ENCODE assay signal across 9 mouse cellular contexts in genomic region chr9:50776162-50776760, GRCm38 (mm10). TPM values are rescaled to one million over a fixed set of nuclear protein-coding genes. Genes with fewer than 3 reads are reported as not detected.
DNase-seq lines count a peak whose midpoint lies in the region; ATAC-seq and TF ChIP-seq lines count a peak whose summit lies in the region.
"Had no signal": no experiment of that assay in that cellular context is flagged by ENCODE, and none has a peak within 500 bp of the region (broad histone marks: within the 10 kb centered on the region; RNA-seq: fewer than 3 reads in every experiment).

No protein-coding gene starts in this region.

- H3K36me3 ChIP-seq in heart, embryonic 15.5 days = peaks cover 31% of the 10 kb centered on the region
- peaks cover 0 to 15% of the 10 kb centered on the region in 2 experiments; a peak in 2 of 4 replicates for H3K36me3 ChIP-seq in MEL (ENCODE audit: control insufficient read depth in 1 of 2, insufficient read depth in 2 of 2, low read length in 2 of 2)
- H3K36me3 ChIP-seq in hindbrain, embryonic 11.5 days (ENCODE audit: control insufficient read depth, insufficient read depth, low read length) = peaks cover under 1% of the 10 kb centered on the region; the same call in 1 of the 2 replicates
- H3K36me3 ChIP-seq in midbrain, embryonic 11.5 days (ENCODE audit: control insufficient read depth, insufficient read depth, low read length) = peaks cover 3% of the 10 kb centered on the region; the same call in 1 of the 2 replicates

- TF ChIP-seq RAD21 in MEL (IDR thresholded peaks at IDR 0.05; ENCODE audit: low read depth, low read length) = no peak

- no peaks in the 10 kb centered on the region for H3K9me3 ChIP-seq in heart, embryonic 15.5 days (replicated peaks)
- H3K9me3 ChIP-seq in MEL (replicated peaks; ENCODE audit: insufficient read depth, low read length) = no peaks in the 10 kb centered on the region
- no peaks in the 10 kb centered on the region for H3K9me3 ChIP-seq in hindbrain, embryonic 11.5 days (ENCODE audit: control insufficient read depth, low read length)
- no peaks in the 10 kb centered on the region for H3K9me3 ChIP-seq in midbrain, embryonic 11.5 days (ENCODE audit: control insufficient read depth, low read length)

- TF ChIP-seq POLR2A in MEL (IDR thresholded peaks at IDR 0.05; ENCODE audit: control insufficient read depth in 1 of 2, insufficient read depth in 1 of 2, low read depth in 1 of 2, low read length in 2 of 2, poor library complexity in 1 of 2) = no peak

- H3K27ac ChIP-seq in heart, embryonic 15.5 days = no peak overlapping the region
- H3K27ac ChIP-seq in MEL (ENCODE audit: control insufficient read depth, low read depth, low read length) = no peak overlapping the region; the same call in 1 of the 2 replicates
- H3K27ac ChIP-seq in hindbrain, embryonic 11.5 days (ENCODE audit: low read depth, low read length) = no peak overlapping the region
- no peak overlapping the region for H3K27ac ChIP-seq in midbrain, embryonic 11.5 days (ENCODE audit: low read depth, low read length)

- peak overlapping the region; percentile 92 for H3K9ac ChIP-seq in heart, embryonic 15.5 days
- H3K9ac ChIP-seq in MEL (ENCODE audit: control insufficient read depth, low read depth, low read length, poor library complexity, severe bottlenecking) = peak overlapping the region; percentile 88
- H3K9ac ChIP-seq in hindbrain, embryonic 11.5 days (ENCODE audit: low read depth, low read length) = peak overlapping the region; percentile 71
- peak overlapping the region; percentile 91 for H3K9ac ChIP-seq in midbrain, embryonic 11.5 days (ENCODE audit: low read length)

- peak overlapping the region; percentile 79 for H3K4me2 ChIP-seq in heart, embryonic 15.5 days
- H3K4me2 ChIP-seq in hindbrain, embryonic 11.5 days (replicated peaks; ENCODE audit: low read depth, low read length) = peak overlapping the region; percentile 58
- H3K4me2 ChIP-seq in midbrain, embryonic 11.5 days = peak overlapping the region; percentile 85

- no peak for TF ChIP-seq CTCF in MEL (IDR thresholded peaks at IDR 0.05 in 2 of 3, conservative IDR thresholded peaks at IDR 0.05 in 1 of 3; ENCODE audit: control insufficient read depth in 1 of 3, insufficient read depth in 1 of 3, low read depth in 2 of 3, low read length in 3 of 3, poor library complexity in 1 of 3, severe bottlenecking in 1 of 3)

- no peaks in the 10 kb centered on the region for H3K27me3 ChIP-seq in heart, embryonic 15.5 days
- H3K27me3 ChIP-seq in MEL (ENCODE audit: control insufficient read depth in 1 of 2, insufficient read depth in 2 of 2, low read length in 2 of 2) = no peaks in the 10 kb centered on the region
- no peaks in the 10 kb centered on the region for H3K27me3 ChIP-seq in hindbrain, embryonic 11.5 days (ENCODE audit: control insufficient read depth, insufficient read depth, low read length)
- no peaks in the 10 kb centered on the region for H3K27me3 ChIP-seq in midbrain, embryonic 11.5 days (ENCODE audit: control insufficient read depth, insufficient read depth, low read length)

- H3K4me3 ChIP-seq in heart, embryonic 15.5 days = peak overlapping the region; percentile 72
- H3K4me3 ChIP-seq in MEL (ENCODE audit: control insufficient read depth in 1 of 2, insufficient read depth in 1 of 2, low read depth in 2 of 2, low read length in 2 of 2) = peak overlapping the region; percentile 55 to 95
- peak overlapping the region; percentile 70 for H3K4me3 ChIP-seq in hindbrain, embryonic 11.5 days (ENCODE audit: low read depth, low read length)
- H3K4me3 ChIP-seq in midbrain, embryonic 11.5 days (ENCODE audit: low read depth, low read length) = peak overlapping the region; percentile 92

- peaks cover 10% of the 10 kb centered on the region for H3K79me2 ChIP-seq in MEL (ENCODE audit: control insufficient read depth, insufficient read depth, low read length, poor library complexity)

- 58% methylated on average over 11 of the region's 11 CpGs for WGBS in heart, embryonic 15.5 days
- WGBS in hindbrain, embryonic 11.5 days = 78% methylated on average over 11 of the region's 11 CpGs
- WGBS in midbrain, embryonic 11.5 days = 74% methylated on average over 11 of the region's 11 CpGs

- TF ChIP-seq EP300 in MEL (IDR thresholded peaks at IDR 0.05; ENCODE audit: low read depth in 1 of 2, low read length in 2 of 2) = no peak

- no peak for ATAC-seq in heart, embryonic 15.5 days (replicated peaks; ENCODE audit: insufficient number of reproducible peaks, insufficient read depth, low FRiP score, low read depth)
- no peak for ATAC-seq in hindbrain, embryonic 11.5 days (ENCODE audit: low FRiP score)
- no peak for ATAC-seq in midbrain, embryonic 11.5 days (ENCODE audit: low FRiP score)

- DNase-seq in heart, adult 18-20 months = no peak
- DNase-seq in MEL (ENCODE audit: low read depth, low spot score) = peak; percentile 26
- DNase-seq in hindbrain, embryonic 11.5 days (ENCODE audit: low spot score) = no peak
- DNase-seq in midbrain, embryonic 11.5 days (ENCODE audit: low spot score, missing footprints) = no peak
- DNase-seq in layer of hippocampus, postnatal 36 days = no peak
- DNase-seq in embryo, embryonic 9.5 days (ENCODE audit: extremely low spot score) = no peak
- DNase-seq in ovary, adult 18-20 months (ENCODE audit: low spot score) = no peak
- DNase-seq: embryo, embryonic 11 days had no signal

- H3K4me1 ChIP-seq in heart, embryonic 15.5 days (replicated peaks) = peaks cover 17% of the 10 kb centered on the region
- peaks cover 0 to 12% of the 10 kb centered on the region in 2 experiments; a peak in 3 of 4 replicates for H3K4me1 ChIP-seq in MEL (ENCODE audit: control insufficient read depth in 1 of 2, insufficient read depth in 2 of 2, low read length in 2 of 2)
- 0 out of 2 replicates have a peak, but pooled peaks cover 2% of the 10 kb centered on the region for H3K4me1 ChIP-seq in hindbrain, embryonic 11.5 days (replicated peaks; ENCODE audit: control insufficient read depth, insufficient read depth, low read length)
- peaks cover 10% of the 10 kb centered on the region for H3K4me1 ChIP-seq in midbrain, embryonic 11.5 days (ENCODE audit: control insufficient read depth, insufficient read depth, low read length)

TF ChIP-seq in MEL, 35 proteins besides CTCF, POLR2A, EP300 and RAD21:
- TF ChIP-seq MXI1 (IDR thresholded peaks at IDR 0.05; ENCODE audit: low read depth, low read length) (0 out of 2 replicates have a peak, but pooled peaks have one; percentile 16), NELFE (IDR thresholded peaks at IDR 0.05; ENCODE audit: low read depth, low read length) (no peak)

RNA-seq across cellular contexts. Expression of gene 1110032A03Rik, which starts 0.9 kb away (rescaled TPM):
- polyA plus RNA-seq in heart, embryonic 15.5 days (2015; fragmentation: Nextera tagmentation; extraction: Ambion mirVana) = 24.4 and 25.1 TPM in 2 replicates
- 10 to 100 TPM; 11.3 to 16.5 TPM for total RNA-seq in heart, adult 18-20 months (2021)
- 7.1 and 9.2 TPM in 2 replicates for total RNA-seq in MEL (2012; rRNA removed)
- 10 to 100 TPM in 1 of 2 experiments, not detected in 1; 12.8 TPM for polyA plus RNA-seq in MEL (2012; ENCODE audit: insufficient read depth in 1 of 2, insufficient read length in 2 of 2, low read depth in 1 of 2, low replicate concordance in 2 of 2, missing spikeins in 1 of 2)
- polyA plus RNA-seq in hindbrain, embryonic 11.5 days (2014; fragmentation: Nextera tagmentation; extraction: Ambion mirVana) = 38.5 and 42.3 TPM in 2 replicates
- polyA plus RNA-seq in midbrain, embryonic 11.5 days (2014; fragmentation: Nextera tagmentation; extraction: Ambion mirVana) = 37.2 and 37.7 TPM in 2 replicates
- total RNA-seq in layer of hippocampus, postnatal 36 days (2021) = 10 to 100 TPM; 24.3 to 29.0 TPM

RNA-seq across cellular contexts. Expression of gene Alg9, which starts 1.4 kb away (rescaled TPM):
- polyA plus RNA-seq in heart, embryonic 15.5 days (2015; fragmentation: Nextera tagmentation; extraction: Ambion mirVana) = 20.7 and 29.7 TPM in 2 replicates
- 10 to 100 TPM; 10.4 to 12.1 TPM for total RNA-seq in heart, adult 18-20 months (2021)
- 23.3 and 24.0 TPM in 2 replicates for total RNA-seq in MEL (2012; rRNA removed)
- 10 to 100 TPM in 1 of 2 experiments, not detected in 1; 46.7 TPM for polyA plus RNA-seq in MEL (2012; ENCODE audit: insufficient read depth in 1 of 2, insufficient read length in 2 of 2, low read depth in 1 of 2, low replicate concordance in 2 of 2, missing spikeins in 1 of 2)
- 38.3 and 39.3 TPM in 2 replicates for polyA plus RNA-seq in hindbrain, embryonic 11.5 days (2014; fragmentation: Nextera tagmentation; extraction: Ambion mirVana)
- polyA plus RNA-seq in midbrain, embryonic 11.5 days (2014; fragmentation: Nextera tagmentation; extraction: Ambion mirVana) = 34.1 and 34.4 TPM in 2 replicates
- 10 to 100 TPM; 27.3 to 31.9 TPM for total RNA-seq in layer of hippocampus, postnatal 36 days (2021)

RNA-seq across cellular contexts. Expression of gene Fdxacb1, which starts 8.2 kb away (rescaled TPM):
- 7.6 and 10.2 TPM in 2 replicates for polyA plus RNA-seq in heart, embryonic 15.5 days (2015; fragmentation: Nextera tagmentation; extraction: Ambion mirVana)
- 1 to 10 TPM; 4.1 to 5.8 TPM for total RNA-seq in heart, adult 18-20 months (2021)
- 6.1 and 6.5 TPM in 2 replicates for total RNA-seq in MEL (2012; rRNA removed)
- polyA plus RNA-seq in MEL (2012; ENCODE audit: insufficient read depth in 1 of 2, insufficient read length in 2 of 2, low read depth in 1 of 2, low replicate concordance in 2 of 2, missing spikeins in 1 of 2) = 1 to 10 TPM in 1 of 2 experiments, not detected in 1; 9.7 TPM
- 13.4 and 15.5 TPM in 2 replicates for polyA plus RNA-seq in hindbrain, embryonic 11.5 days (2014; fragmentation: Nextera tagmentation; extraction: Ambion mirVana)
- 11.4 and 12.0 TPM in 2 replicates for polyA plus RNA-seq in midbrain, embryonic 11.5 days (2014; fragmentation: Nextera tagmentation; extraction: Ambion mirVana)
- 1 to 10 TPM; 5.4 to 6.4 TPM for total RNA-seq in layer of hippocampus, postnatal 36 days (2021)

RNA-seq across cellular contexts. Expression of gene Hspb2, which starts 24.1 kb away (rescaled TPM):
- polyA plus RNA-seq in heart, embryonic 15.5 days (2015; fragmentation: Nextera tagmentation; extraction: Ambion mirVana) = 236 and 268 TPM in 2 replicates
- 100 to 1,000 TPM; 136 to 143 TPM for total RNA-seq in heart, adult 18-20 months (2021)
- not detected in 2 replicates for total RNA-seq in MEL (2012; rRNA removed)
- not detected for polyA plus RNA-seq in MEL (2012; ENCODE audit: insufficient read depth in 1 of 2, insufficient read length in 2 of 2, low read depth in 1 of 2, low replicate concordance in 2 of 2, missing spikeins in 1 of 2)
- polyA plus RNA-seq in hindbrain, embryonic 11.5 days (2014; fragmentation: Nextera tagmentation; extraction: Ambion mirVana) = 1.9 and 2.4 TPM in 2 replicates
- polyA plus RNA-seq in midbrain, embryonic 11.5 days (2014; fragmentation: Nextera tagmentation; extraction: Ambion mirVana) = 0.48 and 0.81 TPM in 2 replicates
- 1 to 10 TPM in 1 of 2 experiments, under 1 TPM in 1; 0.95 to 1.2 TPM for total RNA-seq in layer of hippocampus, postnatal 36 days (2021)

RNA-seq across cellular contexts. Expression of gene Cryab, which starts 25.1 kb away (rescaled TPM):
- 978 and 1,330 TPM in 2 replicates for polyA plus RNA-seq in heart, embryonic 15.5 days (2015; fragmentation: Nextera tagmentation; extraction: Ambion mirVana)
- 1,000 to 10,000 TPM; 3,376 to 3,486 TPM for total RNA-seq in heart, adult 18-20 months (2021)
- not detected in 2 replicates for total RNA-seq in MEL (2012; rRNA removed)
- not detected for polyA plus RNA-seq in MEL (2012; ENCODE audit: insufficient read depth in 1 of 2, insufficient read length in 2 of 2, low read depth in 1 of 2, low replicate concordance in 2 of 2, missing spikeins in 1 of 2)
- polyA plus RNA-seq in hindbrain, embryonic 11.5 days (2014; fragmentation: Nextera tagmentation; extraction: Ambion mirVana) = 5.9 and 7.4 TPM in 2 replicates
- 5.3 and 6.1 TPM in 2 replicates for polyA plus RNA-seq in midbrain, embryonic 11.5 days (2014; fragmentation: Nextera tagmentation; extraction: Ambion mirVana)
- 100 to 1,000 TPM; 153 to 161 TPM for total RNA-seq in layer of hippocampus, postnatal 36 days (2021)
